Mouse (Mus musculus) CD4-positive, CD25-positive, alpha-beta regulatory T cell (primary cell): ENCODE results near the gene Il13ra2. TPM values are rescaled to one million over a fixed set of nuclear protein-coding genes. Genes with fewer than 3 reads are reported as not detected.

Experiments used
- polyA plus RNA-seq: library from polyadenylated mRNA; unstranded; fragments of 100-300 nt; shearing (Covaris generic); gene quantifications from one replicate; pipeline ENCODE4 v1.2.1, GENCODE M21; 2017

Il13ra2 gene
- not detected for polyA plus RNA-seq

GRCm38 (mm10) chrX:147429129-147429528 lies at the start of gene Il13ra2:
Il13ra2 (minus strand) TSS chrX:147429192.

DNA sequence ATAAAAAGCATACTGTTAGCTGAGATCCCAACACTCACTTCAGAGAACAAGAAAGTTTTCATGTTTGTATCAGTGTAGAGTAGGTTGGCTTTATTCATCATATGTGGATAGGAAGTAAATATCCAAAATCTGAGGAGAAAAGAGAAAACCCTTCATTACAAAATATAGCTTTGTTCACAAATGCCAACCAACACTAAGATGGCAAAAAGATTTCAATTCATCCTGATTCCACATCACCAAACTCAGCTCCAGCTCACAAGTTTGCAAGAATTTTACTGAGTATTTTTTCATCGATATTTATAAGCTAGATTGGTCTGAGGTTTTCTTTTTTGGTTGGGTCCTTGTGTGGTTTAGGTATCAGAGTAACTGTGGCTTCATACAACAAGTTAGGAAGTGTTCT lies 24.6 kb upstream of the Il13ra2 start, which contains the start of gene Vmn1r239-ps:
TSS of gene Vmn1r239-ps (minus strand) at position 101 of the 400 bp plus-strand sequence.

Other genes starting within 250 kb of the Il13ra2 start
- gene Vmn1r239-ps, start 24.5 kb upstream of the Il13ra2 start, polyA plus RNA-seq = not detected
- not detected for gene Lrch2, start 124.9 kb upstream of the Il13ra2 start, polyA plus RNA-seq